Mouse (Mus musculus) myocyte (in vitro differentiated cells): ENCODE results near the gene Mybph. TPM values are rescaled to one million over a fixed set of nuclear protein-coding genes. Genes with fewer than 3 reads are reported as not detected.
A peak's percentile ranks its signal among the peaks of the same experiment; 100 is the strongest.

ENCODE experiments used
- H3K27me3 ChIP-seq: one replicate; pipeline ENCODE4 v1.6.1; 2011; ENCODE audit not compliant: control insufficient read depth, insufficient read depth, insufficient read length
- H3K36me3 ChIP-seq: one replicate; pipeline ENCODE4 v1.6.1; 2011; ENCODE audit not compliant: control insufficient read depth, insufficient read depth
- H3K4me2 ChIP-seq: one replicate; pipeline ENCODE4 v1.6.1; 2011; ENCODE audit warnings: low read depth, control low read depth
- H3K4me3 ChIP-seq: one replicate; pipeline ENCODE4 v1.5.1; 2011; ENCODE audit warnings: mild to moderate bottlenecking, control low read depth, moderate library complexity
- H3K79me2 ChIP-seq: one replicate; pipeline ENCODE4 v1.6.1; 2011; ENCODE audit not compliant: control insufficient read depth, insufficient read depth
- H3ac ChIP-seq: one replicate; pipeline ENCODE4 v1.6.1; 2011; ENCODE audit not compliant: control insufficient read depth, insufficient read length
- CEBPB ChIP-seq: IDR thresholded peaks from 2 replicates; pipeline ENCODE4 v1.6.1; 2011; ENCODE audit warnings: mild to moderate bottlenecking, moderate library complexity; ENCODE audit not compliant: poor library complexity, insufficient read depth, severe bottlenecking
- E2F4 ChIP-seq: IDR thresholded peaks from one replicate; pipeline ENCODE4 v1.6.1; 2011; ENCODE audit warnings: mild to moderate bottlenecking, control low read depth, moderate library complexity; ENCODE audit not compliant: insufficient read depth
- MAX ChIP-seq: IDR thresholded peaks from one replicate; pipeline ENCODE4 v1.6.1; 2011; ENCODE audit warnings: low read depth, mild to moderate bottlenecking, control low read depth
- MYOD1 ChIP-seq, 3 experiments: IDR thresholded peaks; one replicate each; pipeline ENCODE4 v1.6.1; 2011; ENCODE audit warnings: control low read depth in 2 of 3, low read depth in 2 of 3, mild to moderate bottlenecking in 2 of 3, moderate library complexity in 1 of 3; ENCODE audit not compliant: insufficient read length in 2 of 3, control insufficient read depth in 1 of 3
- MYOG ChIP-seq, 3 experiments: IDR thresholded peaks; one replicate each; pipeline ENCODE4 v1.6.1; 2011; ENCODE audit warnings: control low read depth in 2 of 3, low read depth in 2 of 3, mild to moderate bottlenecking in 2 of 3; ENCODE audit not compliant: insufficient read length in 2 of 3, control insufficient read depth in 1 of 3, insufficient read depth in 1 of 3
- POLR2A ChIP-seq: IDR thresholded peaks from one replicate; pipeline ENCODE4 v1.6.1; 2011; ENCODE audit warnings: low read depth, mild to moderate bottlenecking, control low read depth, moderate library complexity; ENCODE audit not compliant: insufficient read length
- POLR2AphosphoS2 ChIP-seq: IDR thresholded peaks from one replicate; pipeline ENCODE4 v1.6.1; 2011; ENCODE audit warnings: low read depth, control low read depth; ENCODE audit not compliant: insufficient read length
- REST ChIP-seq: IDR thresholded peaks from one replicate; pipeline ENCODE4 v1.6.1; 2011; ENCODE audit warnings: mild to moderate bottlenecking, control low read depth, moderate library complexity; ENCODE audit not compliant: insufficient read depth, insufficient read length
- SRF ChIP-seq: IDR thresholded peaks from one replicate; pipeline ENCODE4 v1.6.1; 2011; ENCODE audit warnings: low read depth; ENCODE audit not compliant: control insufficient read depth, insufficient read length
- TCF12 ChIP-seq: IDR thresholded peaks from one replicate; pipeline ENCODE4 v1.6.1; 2011; ENCODE audit warnings: mild to moderate bottlenecking, control low read depth; ENCODE audit not compliant: poor library complexity, insufficient read depth, severe bottlenecking
- TCF3 ChIP-seq: IDR thresholded peaks from one replicate; pipeline ENCODE4 v1.6.1; 2011; ENCODE audit warnings: low read depth, control low read depth; ENCODE audit not compliant: insufficient read length
- USF1 ChIP-seq: IDR thresholded peaks from one replicate; pipeline ENCODE4 v1.6.1; 2011; ENCODE audit warnings: low read depth, mild to moderate bottlenecking, control low read depth, moderate library complexity
- polyA plus RNA-seq: library from polyadenylated mRNA; unstranded; fragments of >200 nt; fragmentation: generic; extraction: Trizol; gene quantifications from one replicate; pipeline ENCODE4 v1.2.1, GENCODE M21; 2012; ENCODE audit warnings: missing spikeins

Gene Mybph
- polyA plus RNA-seq, 1 experiment, result 1,516 TPM

DNA sequence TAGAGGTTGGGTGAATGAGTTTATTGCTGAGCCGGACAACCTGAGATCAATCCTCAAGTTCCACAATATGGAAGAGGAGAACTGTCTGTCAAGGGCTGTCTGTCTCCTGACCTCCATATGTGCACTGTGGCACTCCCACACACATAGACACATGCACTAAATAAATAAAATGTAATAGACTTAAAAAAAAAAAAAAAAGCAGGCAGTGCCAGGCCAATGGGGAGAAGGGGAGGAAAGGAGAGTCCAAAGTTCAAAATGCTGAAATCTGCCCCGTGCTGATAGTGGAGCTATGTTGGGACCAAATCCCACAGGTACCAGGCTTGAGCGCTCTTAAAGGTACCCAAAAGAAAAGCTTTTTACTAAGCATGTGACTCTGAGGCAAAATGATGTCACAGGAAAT, 44.2 kb downstream of the Mybph start:
- peaks cover 55% of the 10 kb centered on the region for H3K27me3 ChIP-seq
- no peaks in the 10 kb centered on the region for H3K79me2 ChIP-seq
- TF ChIP-seq USF1 (no peak), MYOD1 (IDR thresholded peaks at IDR 0.05; ENCODE audit: control insufficient read depth in 1 of 3, insufficient read length in 2 of 3, low read depth in 2 of 3) (no peak), REST (no peak), CEBPB (no peak), SRF (no peak), E2F4 (no peak), TCF12 (no peak), POLR2AphosphoS2 (no peak), MYOG (IDR thresholded peaks at IDR 0.05; ENCODE audit: control insufficient read depth in 1 of 3, insufficient read depth in 1 of 3, insufficient read length in 2 of 3, low read depth in 2 of 3) (no peak), TCF3 (no peak), POLR2A (no peak), MAX (no peak)

DNA sequence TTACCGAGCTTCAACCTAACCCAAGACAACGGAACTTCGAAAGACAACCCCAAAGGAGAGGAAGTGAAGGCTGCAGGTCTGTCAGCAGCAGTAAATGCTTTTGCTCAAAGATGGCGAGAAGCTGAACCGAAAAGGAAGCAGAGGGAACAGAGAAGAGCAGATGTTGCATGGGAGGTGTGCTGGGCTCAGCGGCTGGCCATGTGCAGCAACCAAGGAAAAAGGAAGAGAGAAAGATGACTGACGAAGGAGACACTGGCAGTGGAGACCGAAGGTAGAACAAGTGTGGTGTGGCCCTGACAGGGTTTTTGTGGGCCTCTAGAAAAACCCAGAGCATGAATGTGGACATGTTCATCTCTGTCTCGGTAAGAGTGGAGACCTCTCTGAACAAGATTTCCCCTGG, 47.5 kb downstream of the Mybph start:
- no peak overlapping the region for H3K4me3 ChIP-seq
- H3K27me3 ChIP-seq, result peaks cover 30% of the 10 kb centered on the region
- no peak overlapping the region for H3K4me2 ChIP-seq
- no peaks in the 10 kb centered on the region for H3K36me3 ChIP-seq
- H3K79me2 ChIP-seq, result no peaks in the 10 kb centered on the region
- H3ac ChIP-seq, result no peak overlapping the region
- no peak for TF ChIP-seq TCF12
- no peak for TF ChIP-seq REST
- no peak for TF ChIP-seq POLR2A
- TF ChIP-seq MYOG (IDR thresholded peaks at IDR 0.05; ENCODE audit: control insufficient read depth in 1 of 3, insufficient read depth in 1 of 3, insufficient read length in 2 of 3, low read depth in 2 of 3), result no peak

More for the DNA sequence above, 44.2 kb downstream of the Mybph start:
- Histone ChIP-seq H3ac (no peak overlapping the region), H3K4me2 (no peak overlapping the region), H3K36me3 (no peaks in the 10 kb centered on the region), H3K4me3 (no peak overlapping the region)

GRCm38 (mm10) chr1:134241298-134241697, 48.0 kb downstream of the Mybph start:
- H3K4me3 ChIP-seq, result no peak overlapping the region
- H3K36me3 ChIP-seq, result no peaks in the 10 kb centered on the region
- no peak overlapping the region for H3K4me2 ChIP-seq
- H3K79me2 ChIP-seq, result no peaks in the 10 kb centered on the region
- H3K27me3 ChIP-seq, result peaks cover 24% of the 10 kb centered on the region
- no peak for TF ChIP-seq POLR2A
- TF ChIP-seq SRF, result no peak
- TF ChIP-seq USF1, result no peak
- no peak for TF ChIP-seq MYOG (IDR thresholded peaks at IDR 0.05; ENCODE audit: control insufficient read depth in 1 of 3, insufficient read depth in 1 of 3, insufficient read length in 2 of 3, low read depth in 2 of 3)
- no peak for TF ChIP-seq TCF12
- no peak for TF ChIP-seq MYOD1 (IDR thresholded peaks at IDR 0.05; ENCODE audit: control insufficient read depth in 1 of 3, insufficient read length in 2 of 3, low read depth in 2 of 3)
- no peak for TF ChIP-seq REST
- no peak for TF ChIP-seq E2F4
- no peak for TF ChIP-seq POLR2AphosphoS2
- TF ChIP-seq CEBPB, result no peak
- no peak for TF ChIP-seq TCF3
- TF ChIP-seq MAX, result no peak
- H3ac ChIP-seq, result no peak overlapping the region

DNA sequence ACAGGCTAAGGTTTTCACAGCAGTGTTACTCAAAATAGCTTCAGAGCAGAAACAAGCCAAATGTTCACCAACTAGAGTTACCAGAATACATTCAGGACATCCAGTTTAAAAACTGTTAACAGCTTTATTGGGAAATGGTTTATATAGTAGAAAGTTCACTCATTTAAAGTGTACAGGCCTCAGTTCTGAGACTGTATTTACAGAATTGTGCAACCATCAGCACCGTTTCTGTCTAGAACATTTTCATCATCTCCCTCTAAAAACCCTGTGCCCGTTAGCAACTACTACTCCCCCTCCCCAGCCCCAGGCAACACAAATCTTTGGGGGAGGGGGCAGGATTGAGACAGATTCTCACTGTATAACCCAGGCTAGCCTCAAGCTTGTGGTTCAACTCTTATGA, 49.0 kb downstream of the Mybph start:
- peaks cover 14% of the 10 kb centered on the region for H3K27me3 ChIP-seq
- no peak for TF ChIP-seq USF1
- no peak for TF ChIP-seq E2F4
- no peak for TF ChIP-seq POLR2A
- no peak for TF ChIP-seq MYOG (IDR thresholded peaks at IDR 0.05; ENCODE audit: control insufficient read depth in 1 of 3, insufficient read depth in 1 of 3, insufficient read length in 2 of 3, low read depth in 2 of 3)
- TF ChIP-seq REST, result no peak
- no peak for TF ChIP-seq CEBPB
- TF ChIP-seq MAX, result no peak
- no peak for TF ChIP-seq TCF12
- no peak for TF ChIP-seq TCF3
- no peak overlapping the region for H3ac ChIP-seq
- H3K4me2 ChIP-seq, result no peak overlapping the region
- H3K4me3 ChIP-seq, result no peak overlapping the region
- H3K79me2 ChIP-seq, result no peaks in the 10 kb centered on the region
- H3K36me3 ChIP-seq, result no peaks in the 10 kb centered on the region

DNA sequence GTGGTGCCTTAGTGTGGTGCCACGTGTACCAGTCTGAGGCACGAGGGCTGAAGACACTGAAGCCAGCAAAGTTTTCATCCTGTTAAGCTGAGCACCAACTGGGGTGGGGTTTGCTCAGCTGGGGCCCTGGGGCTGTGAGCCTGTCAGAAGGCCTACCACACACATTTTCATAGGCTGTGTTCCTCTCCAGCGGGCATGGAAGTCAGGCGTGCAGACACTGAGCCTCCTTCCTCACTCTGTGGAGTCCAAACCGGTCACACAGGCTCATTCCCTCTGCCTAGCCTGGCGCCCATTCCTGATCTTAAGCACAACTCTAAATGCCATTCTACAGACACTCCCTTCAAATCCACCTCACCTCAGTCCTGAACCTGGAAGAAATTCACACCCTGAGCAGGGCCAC, 50.3 kb downstream of the Mybph start:
- TF ChIP-seq USF1, result no peak
- peak in 1 of 3 experiments; percentile 3 for TF ChIP-seq MYOG (IDR thresholded peaks at IDR 0.05; ENCODE audit: control insufficient read depth in 1 of 3, insufficient read depth in 1 of 3, insufficient read length in 2 of 3, low read depth in 2 of 3)
- no peak for TF ChIP-seq TCF12
- TF ChIP-seq REST, result no peak
- H3K36me3 ChIP-seq, result no peaks in the 10 kb centered on the region
- peaks cover 14% of the 10 kb centered on the region for H3K27me3 ChIP-seq
- H3ac ChIP-seq, result no peak overlapping the region
- no peaks in the 10 kb centered on the region for H3K79me2 ChIP-seq
- H3K4me3 ChIP-seq, result no peak overlapping the region
- peak overlapping the region; percentile 4 for H3K4me2 ChIP-seq
